Mouse (Mus musculus): ENCODE data around the gene E130208F15Rik. TPM values are rescaled to one million over a fixed set of nuclear protein-coding genes. Genes with fewer than 3 reads are reported as not detected.

E130208F15Rik gene
- polyA plus RNA-seq, 1 experiment: 0.81 TPM

GRCm38 (mm10) chr7:30295103-30295502, 26.4 kb upstream of the E130208F15Rik start:
- no peaks in the 10 kb centered on the region for H3K79me2 ChIP-seq (ENCODE audit: control insufficient read depth, insufficient read depth)
- no peak overlapping the region for H3K4me3 ChIP-seq (ENCODE audit: insufficient read depth, poor library complexity, severe bottlenecking)
- H3K27me3 ChIP-seq (ENCODE audit: control insufficient read depth, insufficient read depth, insufficient read length): no peaks in the 10 kb centered on the region
- no peaks in the 10 kb centered on the region for H3K79me3 ChIP-seq (ENCODE audit: low read depth)
- no peaks in the 10 kb centered on the region for H3K36me3 ChIP-seq (ENCODE audit: control insufficient read depth, insufficient read depth)
- TF ChIP-seq CTCF (IDR thresholded peaks at IDR 0.05; ENCODE audit: control insufficient read depth, insufficient read depth, insufficient read length) (no peak), CEBPB (IDR thresholded peaks at IDR 0.05; ENCODE audit: low read depth) (no peak), FOSL1 (IDR thresholded peaks at IDR 0.05; ENCODE audit: insufficient read depth, low read length, poor library complexity, severe bottlenecking) (no peak), MYOG (IDR thresholded peaks at IDR 0.05; ENCODE audit: control insufficient read depth, extremely low read depth, insufficient read length) (no peak), MAX (IDR thresholded peaks at IDR 0.05) (no peak), USF1 (IDR thresholded peaks at IDR 0.05; ENCODE audit: low read depth) (no peak), MYOD1 (IDR thresholded peaks at IDR 0.05; ENCODE audit: control insufficient read depth, insufficient read length, low read depth) (no peak)
- H3ac ChIP-seq (ENCODE audit: control insufficient read depth, insufficient read length, low read depth): no peak overlapping the region

DNA sequence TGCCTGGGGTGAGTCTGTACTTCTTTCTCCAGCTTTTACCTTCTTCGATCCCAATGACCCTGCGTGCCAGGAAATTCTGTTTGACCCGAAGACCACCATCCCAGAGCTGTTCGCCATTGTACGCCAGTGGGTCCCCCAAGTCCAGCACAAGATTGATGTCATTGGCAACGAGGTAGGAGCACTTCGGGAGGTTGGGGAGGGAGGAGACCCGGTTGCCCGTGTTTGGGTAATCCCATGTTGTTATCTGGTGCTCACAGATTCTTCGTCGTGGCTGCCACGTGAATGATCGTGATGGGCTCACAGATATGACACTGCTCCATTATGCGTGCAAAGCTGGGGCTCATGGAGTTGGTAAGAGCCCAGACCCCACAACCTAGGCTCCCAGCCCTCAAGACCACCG, 24.7 kb upstream of the E130208F15Rik start:
- H3K27me3 ChIP-seq (ENCODE audit: control insufficient read depth, insufficient read depth, insufficient read length): no peaks in the 10 kb centered on the region
- H3K4me3 ChIP-seq (ENCODE audit: insufficient read depth, poor library complexity, severe bottlenecking): no peak overlapping the region
- H3ac ChIP-seq (ENCODE audit: control insufficient read depth, insufficient read length, low read depth): no peak overlapping the region
- H3K79me3 ChIP-seq (ENCODE audit: low read depth): no peaks in the 10 kb centered on the region
- no peaks in the 10 kb centered on the region for H3K36me3 ChIP-seq (ENCODE audit: control insufficient read depth, insufficient read depth)
- no peaks in the 10 kb centered on the region for H3K79me2 ChIP-seq (ENCODE audit: control insufficient read depth, insufficient read depth)
- TF ChIP-seq USF1 (IDR thresholded peaks at IDR 0.05; ENCODE audit: low read depth) (no peak), FOSL1 (IDR thresholded peaks at IDR 0.05; ENCODE audit: insufficient read depth, low read length, poor library complexity, severe bottlenecking) (no peak), CEBPB (IDR thresholded peaks at IDR 0.05; ENCODE audit: low read depth) (no peak)

- TF ChIP-seq USF1 (IDR thresholded peaks at IDR 0.05; ENCODE audit: low read depth): no peak
- no peak for TF ChIP-seq MYOG (IDR thresholded peaks at IDR 0.05; ENCODE audit: control insufficient read depth, extremely low read depth, insufficient read length)
- TF ChIP-seq FOSL1 (IDR thresholded peaks at IDR 0.05; ENCODE audit: insufficient read depth, low read length, poor library complexity, severe bottlenecking): no peak
- TF ChIP-seq MYOD1 (IDR thresholded peaks at IDR 0.05; ENCODE audit: control insufficient read depth, insufficient read length, low read depth): no peak
- TF ChIP-seq CTCF (IDR thresholded peaks at IDR 0.05; ENCODE audit: control insufficient read depth, insufficient read depth, insufficient read length): no peak
- TF ChIP-seq CEBPB (IDR thresholded peaks at IDR 0.05; ENCODE audit: low read depth): no peak
- TF ChIP-seq MAX (IDR thresholded peaks at IDR 0.05): no peak
- no peak overlapping the region for H3K4me3 ChIP-seq (ENCODE audit: insufficient read depth, poor library complexity, severe bottlenecking)
- no peaks in the 10 kb centered on the region for H3K79me3 ChIP-seq (ENCODE audit: low read depth)
- no peaks in the 10 kb centered on the region for H3K36me3 ChIP-seq (ENCODE audit: control insufficient read depth, insufficient read depth)
- no peaks in the 10 kb centered on the region for H3K79me2 ChIP-seq (ENCODE audit: control insufficient read depth, insufficient read depth)
- no peak overlapping the region for H3ac ChIP-seq (ENCODE audit: control insufficient read depth, insufficient read length, low read depth)
- H3K27me3 ChIP-seq (ENCODE audit: control insufficient read depth, insufficient read depth, insufficient read length): no peaks in the 10 kb centered on the region
Measured at GRCm38 (mm10) chr7:30297266-30297665, 24.3 kb upstream of the E130208F15Rik start.

DNA sequence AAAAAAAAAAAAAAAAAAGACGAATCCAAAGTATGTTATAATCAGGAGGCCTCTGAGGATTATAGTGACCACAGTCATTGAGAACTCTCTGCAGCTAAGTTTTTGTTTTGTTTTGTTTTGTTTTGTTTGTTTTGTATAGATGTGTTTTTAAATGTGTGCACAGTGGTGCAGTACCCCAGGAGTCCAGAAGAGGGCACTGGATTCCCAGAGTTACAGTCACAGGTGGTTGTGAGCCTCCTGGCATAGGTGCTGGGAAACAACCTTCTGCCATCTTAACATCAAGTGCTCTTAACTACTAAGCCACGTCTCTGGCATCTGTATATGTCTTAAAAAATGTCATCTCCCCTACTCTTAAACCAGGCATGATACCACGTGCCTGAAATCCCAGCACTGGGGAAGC, 20.6 kb upstream of the E130208F15Rik start:
- no peaks in the 10 kb centered on the region for H3K79me2 ChIP-seq (ENCODE audit: control insufficient read depth, insufficient read depth)
- no peaks in the 10 kb centered on the region for H3K27me3 ChIP-seq (ENCODE audit: control insufficient read depth, insufficient read depth, insufficient read length)
- H3K79me3 ChIP-seq (ENCODE audit: low read depth): no peaks in the 10 kb centered on the region
- H3ac ChIP-seq (ENCODE audit: control insufficient read depth, insufficient read length, low read depth): no peak overlapping the region
- TF ChIP-seq CTCF (IDR thresholded peaks at IDR 0.05; ENCODE audit: control insufficient read depth, insufficient read depth, insufficient read length) (no peak), FOSL1 (IDR thresholded peaks at IDR 0.05; ENCODE audit: insufficient read depth, low read length, poor library complexity, severe bottlenecking) (no peak), MAX (IDR thresholded peaks at IDR 0.05) (no peak), CEBPB (IDR thresholded peaks at IDR 0.05; ENCODE audit: low read depth) (no peak), MYOD1 (IDR thresholded peaks at IDR 0.05; ENCODE audit: control insufficient read depth, insufficient read length, low read depth) (no peak), USF1 (IDR thresholded peaks at IDR 0.05; ENCODE audit: low read depth) (no peak), MYOG (IDR thresholded peaks at IDR 0.05; ENCODE audit: control insufficient read depth, extremely low read depth, insufficient read length) (no peak)
- H3K4me3 ChIP-seq (ENCODE audit: insufficient read depth, poor library complexity, severe bottlenecking): no peak overlapping the region
- no peaks in the 10 kb centered on the region for H3K36me3 ChIP-seq (ENCODE audit: control insufficient read depth, insufficient read depth)

- no peaks in the 10 kb centered on the region for H3K79me3 ChIP-seq (ENCODE audit: low read depth)
- no peak overlapping the region for H3K4me3 ChIP-seq (ENCODE audit: insufficient read depth, poor library complexity, severe bottlenecking)
- TF ChIP-seq MAX (IDR thresholded peaks at IDR 0.05) (no peak), CEBPB (IDR thresholded peaks at IDR 0.05; ENCODE audit: low read depth) (no peak), FOSL1 (IDR thresholded peaks at IDR 0.05; ENCODE audit: insufficient read depth, low read length, poor library complexity, severe bottlenecking) (no peak), CTCF (IDR thresholded peaks at IDR 0.05; ENCODE audit: control insufficient read depth, insufficient read depth, insufficient read length) (no peak), USF1 (IDR thresholded peaks at IDR 0.05; ENCODE audit: low read depth) (no peak), MYOD1 (IDR thresholded peaks at IDR 0.05; ENCODE audit: control insufficient read depth, insufficient read length, low read depth) (no peak), MYOG (IDR thresholded peaks at IDR 0.05; ENCODE audit: control insufficient read depth, extremely low read depth, insufficient read length) (no peak)
- no peaks in the 10 kb centered on the region for H3K27me3 ChIP-seq (ENCODE audit: control insufficient read depth, insufficient read depth, insufficient read length)
- H3ac ChIP-seq (ENCODE audit: control insufficient read depth, insufficient read length, low read depth): no peak overlapping the region
- H3K79me2 ChIP-seq (ENCODE audit: control insufficient read depth, insufficient read depth): peaks cover 5% of the 10 kb centered on the region
- H3K36me3 ChIP-seq (ENCODE audit: control insufficient read depth, insufficient read depth): no peaks in the 10 kb centered on the region
Measured at GRCm38 (mm10) chr7:30306083-30306779, 15.3 kb upstream of the E130208F15Rik start.
